Mouse (Mus musculus) kidney, adult 2 months (tissue): ENCODE measurements around the gene Fzr1.

Source experiments
- CTCF ChIP-seq: fragments of 200-500 bp; conservative IDR thresholded peaks from 2 replicates; pipeline ENCODE4 v1.5.1; 2011; ENCODE audit warnings: low read depth, mild to moderate bottlenecking, control low read depth, low read length, moderate library complexity, mixed read lengths; ENCODE audit not compliant: insufficient read depth, insufficient read length
- POLR2A ChIP-seq: fragments of 200-500 bp; IDR thresholded peaks from one replicate; pipeline ENCODE4 v1.6.1; 2011; ENCODE audit warnings: low read depth, low read length, control low read depth

DNA sequence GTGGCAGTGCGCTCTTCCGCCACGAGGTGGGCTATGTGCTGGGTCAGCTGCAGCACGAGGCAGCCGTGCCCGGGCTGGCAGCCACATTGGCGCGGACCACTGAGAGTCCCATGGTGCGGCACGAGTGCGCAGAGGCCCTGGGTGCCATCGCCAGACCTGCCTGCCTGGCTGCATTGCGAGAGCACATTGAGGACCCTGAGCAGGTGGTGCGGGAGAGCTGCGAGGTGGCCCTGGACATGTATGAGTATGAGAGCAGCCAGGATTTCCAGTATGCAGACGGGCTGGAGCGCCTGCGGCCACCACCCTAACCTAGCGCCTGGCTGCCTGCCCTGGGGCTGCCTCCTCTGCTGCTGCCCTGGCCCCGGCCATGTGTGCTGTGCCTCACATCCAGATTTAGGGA, 9.4 kb upstream of the Fzr1 start:
- TF ChIP-seq CTCF (no peak), POLR2A (no peak)
